Mouse (Mus musculus): ENCODE results near the gene Mkln1. TPM values are rescaled to one million over a fixed set of nuclear protein-coding genes. Genes with fewer than 3 reads are reported as not detected.

Mkln1 gene
- polyA plus RNA-seq, 1 experiment from 2014 or later, result 254 TPM

GRCm38 (mm10) chr6:31499836-31500235 is 101.3 kb downstream of the Mkln1 start:
- Histone ChIP-seq H3K36me3 (replicated peaks; ENCODE audit: control insufficient read depth, insufficient read depth, low read depth, low read length) (no peaks in the 10 kb centered on the region; the same call in 1 of the 2 replicates), H3K9ac (replicated peaks; ENCODE audit: low read length) (no peak overlapping the region), H3K4me1 (ENCODE audit: control insufficient read depth, insufficient read depth, low read length) (no peaks in the 10 kb centered on the region), H3K9me3 (replicated peaks; ENCODE audit: control insufficient read depth, low read length) (no peaks in the 10 kb centered on the region), H3K27me3 (ENCODE audit: control insufficient read depth, insufficient read depth, low read length) (no peaks in the 10 kb centered on the region), H3K4me3 (ENCODE audit: low read depth, low read length) (no peak overlapping the region), H3K4me2 (ENCODE audit: low read depth, low read length) (no peak overlapping the region), H3K27ac (replicated peaks; ENCODE audit: low read depth, low read length) (no peak overlapping the region)
- ATAC-seq (replicated peaks; ENCODE audit: insufficient number of reproducible peaks, low FRiP score, low TSS enrichment, low read depth), result no peak
- no peak for DNase-seq (ENCODE audit: low spot score)
- WGBS, result 91% methylated on average over 10 of the region's 10 CpGs

- 91% methylated on average over 2 of the region's 2 CpGs for WGBS
- ATAC-seq (replicated peaks; ENCODE audit: insufficient number of reproducible peaks, low FRiP score, low TSS enrichment, low read depth), result no peak
- no peaks in the 10 kb centered on the region for H3K4me1 ChIP-seq (ENCODE audit: control insufficient read depth, insufficient read depth, low read length)
- no peak overlapping the region for H3K9ac ChIP-seq (replicated peaks; ENCODE audit: low read length)
- no peak overlapping the region for H3K4me2 ChIP-seq (ENCODE audit: low read depth, low read length)
- no peak overlapping the region for H3K27ac ChIP-seq (replicated peaks; ENCODE audit: low read depth, low read length)
- no peaks in the 10 kb centered on the region for H3K9me3 ChIP-seq (replicated peaks; ENCODE audit: control insufficient read depth, low read length)
- H3K27me3 ChIP-seq (ENCODE audit: control insufficient read depth, insufficient read depth, low read length), result no peaks in the 10 kb centered on the region
- no peaks in the 10 kb centered on the region; the same call in 1 of the 2 replicates for H3K36me3 ChIP-seq (replicated peaks; ENCODE audit: control insufficient read depth, insufficient read depth, low read depth, low read length)
- no peak for DNase-seq (ENCODE audit: low spot score)
- no peak overlapping the region for H3K4me3 ChIP-seq (ENCODE audit: low read depth, low read length)
These were observed 101.7 kb downstream of the Mkln1 start for GRCm38 (mm10) chr6:31500260-31500659.

- Histone ChIP-seq H3K4me1 (ENCODE audit: control insufficient read depth, insufficient read depth, low read length) (no peaks in the 10 kb centered on the region), H3K9ac (replicated peaks; ENCODE audit: low read length) (no peak overlapping the region), H3K27ac (replicated peaks; ENCODE audit: low read depth, low read length) (no peak overlapping the region), H3K4me3 (ENCODE audit: low read depth, low read length) (no peak overlapping the region), H3K27me3 (ENCODE audit: control insufficient read depth, insufficient read depth, low read length) (no peaks in the 10 kb centered on the region), H3K36me3 (replicated peaks; ENCODE audit: control insufficient read depth, insufficient read depth, low read depth, low read length) (no peaks in the 10 kb centered on the region; the same call in 1 of the 2 replicates), H3K9me3 (replicated peaks; ENCODE audit: control insufficient read depth, low read length) (no peaks in the 10 kb centered on the region), H3K4me2 (ENCODE audit: low read depth, low read length) (no peak overlapping the region)
- ATAC-seq (replicated peaks; ENCODE audit: insufficient number of reproducible peaks, low FRiP score, low TSS enrichment, low read depth), result no peak
- DNase-seq (ENCODE audit: low spot score), result no peak
These were observed 102.2 kb downstream of the Mkln1 start for GRCm38 (mm10) chr6:31500691-31501090.

- H3K27me3 ChIP-seq (ENCODE audit: control insufficient read depth, insufficient read depth, low read length), result no peaks in the 10 kb centered on the region
- no peaks in the 10 kb centered on the region; the same call in 1 of the 2 replicates for H3K36me3 ChIP-seq (replicated peaks; ENCODE audit: control insufficient read depth, insufficient read depth, low read depth, low read length)
- ATAC-seq (replicated peaks; ENCODE audit: insufficient number of reproducible peaks, low FRiP score, low TSS enrichment, low read depth) (no peak), DNase-seq (ENCODE audit: low spot score) (no peak)
- no peak overlapping the region for H3K4me3 ChIP-seq (ENCODE audit: low read depth, low read length)
- H3K9me3 ChIP-seq (replicated peaks; ENCODE audit: control insufficient read depth, low read length), result no peaks in the 10 kb centered on the region
- H3K9ac ChIP-seq (replicated peaks; ENCODE audit: low read length), result no peak overlapping the region
- H3K27ac ChIP-seq (replicated peaks; ENCODE audit: low read depth, low read length), result no peak overlapping the region
- WGBS, result 92% methylated on average over 2 of the region's 2 CpGs
- H3K4me2 ChIP-seq (ENCODE audit: low read depth, low read length), result no peak overlapping the region
- no peaks in the 10 kb centered on the region for H3K4me1 ChIP-seq (ENCODE audit: control insufficient read depth, insufficient read depth, low read length)
These were observed 104.1 kb downstream of the Mkln1 start for GRCm38 (mm10) chr6:31502614-31503013.

GRCm38 (mm10) chr6:31513726-31514125 is 115.2 kb downstream of the Mkln1 start:
- Histone ChIP-seq H3K4me1 (ENCODE audit: control insufficient read depth, insufficient read depth, low read length) (no peaks in the 10 kb centered on the region), H3K4me2 (ENCODE audit: low read depth, low read length) (no peak overlapping the region), H3K36me3 (replicated peaks; ENCODE audit: control insufficient read depth, insufficient read depth, low read depth, low read length) (no peaks in the 10 kb centered on the region), H3K4me3 (ENCODE audit: low read depth, low read length) (no peak overlapping the region), H3K9me3 (replicated peaks; ENCODE audit: control insufficient read depth, low read length) (no peaks in the 10 kb centered on the region), H3K27me3 (ENCODE audit: control insufficient read depth, insufficient read depth, low read length) (no peaks in the 10 kb centered on the region), H3K27ac (replicated peaks; ENCODE audit: low read depth, low read length) (no peak overlapping the region), H3K9ac (replicated peaks; ENCODE audit: low read length) (no peak overlapping the region)
- ATAC-seq (replicated peaks; ENCODE audit: insufficient number of reproducible peaks, low FRiP score, low TSS enrichment, low read depth) (no peak), DNase-seq (ENCODE audit: low spot score) (no peak)
- WGBS, result 86% methylated on average over 6 of the region's 6 CpGs

- WGBS, result 77% methylated on average over 9 of the region's 9 CpGs
- ATAC-seq (replicated peaks; ENCODE audit: insufficient number of reproducible peaks, low FRiP score, low TSS enrichment, low read depth) (0 out of 2 replicates have a peak, but pooled peaks have one; percentile 48), DNase-seq (ENCODE audit: low spot score) (no peak)
- no peak overlapping the region for H3K4me3 ChIP-seq (ENCODE audit: low read depth, low read length)
- H3K36me3 ChIP-seq (replicated peaks; ENCODE audit: control insufficient read depth, insufficient read depth, low read depth, low read length), result no peaks in the 10 kb centered on the region
- H3K4me2 ChIP-seq (ENCODE audit: low read depth, low read length), result no peak overlapping the region
- no peak overlapping the region for H3K27ac ChIP-seq (replicated peaks; ENCODE audit: low read depth, low read length)
- H3K9ac ChIP-seq (replicated peaks; ENCODE audit: low read length), result no peak overlapping the region
- no peaks in the 10 kb centered on the region for H3K9me3 ChIP-seq (replicated peaks; ENCODE audit: control insufficient read depth, low read length)
- H3K4me1 ChIP-seq (ENCODE audit: control insufficient read depth, insufficient read depth, low read length), result no peaks in the 10 kb centered on the region
- no peaks in the 10 kb centered on the region for H3K27me3 ChIP-seq (ENCODE audit: control insufficient read depth, insufficient read depth, low read length)
These were observed 119.3 kb downstream of the Mkln1 start for GRCm38 (mm10) chr6:31517681-31518337.

- H3K27ac ChIP-seq (replicated peaks; ENCODE audit: low read depth, low read length), result no peak overlapping the region
- no peaks in the 10 kb centered on the region for H3K27me3 ChIP-seq (ENCODE audit: control insufficient read depth, insufficient read depth, low read length)
- 79% methylated on average over 2 of the region's 2 CpGs for WGBS
- no peaks in the 10 kb centered on the region for H3K4me1 ChIP-seq (ENCODE audit: control insufficient read depth, insufficient read depth, low read length)
- no peak for ATAC-seq (replicated peaks; ENCODE audit: insufficient number of reproducible peaks, low FRiP score, low TSS enrichment, low read depth)
- H3K4me2 ChIP-seq (ENCODE audit: low read depth, low read length), result no peak overlapping the region
- H3K9ac ChIP-seq (replicated peaks; ENCODE audit: low read length), result no peak overlapping the region
- H3K36me3 ChIP-seq (replicated peaks; ENCODE audit: control insufficient read depth, insufficient read depth, low read depth, low read length), result no peaks in the 10 kb centered on the region
- no peak for DNase-seq (ENCODE audit: low spot score)
- H3K4me3 ChIP-seq (ENCODE audit: low read depth, low read length), result no peak overlapping the region
- no peaks in the 10 kb centered on the region for H3K9me3 ChIP-seq (replicated peaks; ENCODE audit: control insufficient read depth, low read length)
These were observed 119.8 kb downstream of the Mkln1 start for GRCm38 (mm10) chr6:31518338-31518698.

GRCm38 (mm10) chr6:31519001-31519471 is 120.5 kb downstream of the Mkln1 start:
- H3K4me3 ChIP-seq (ENCODE audit: low read depth, low read length), result no peak overlapping the region
- no peak overlapping the region for H3K9ac ChIP-seq (replicated peaks; ENCODE audit: low read length)
- DNase-seq (ENCODE audit: low spot score) (peak; percentile 49), ATAC-seq (replicated peaks; ENCODE audit: insufficient number of reproducible peaks, low FRiP score, low TSS enrichment, low read depth) (no peak)
- no peaks in the 10 kb centered on the region for H3K36me3 ChIP-seq (replicated peaks; ENCODE audit: control insufficient read depth, insufficient read depth, low read depth, low read length)
- H3K27ac ChIP-seq (replicated peaks; ENCODE audit: low read depth, low read length), result no peak overlapping the region
- 78% methylated on average over 8 of the region's 8 CpGs for WGBS
- H3K4me1 ChIP-seq (ENCODE audit: control insufficient read depth, insufficient read depth, low read length), result no peaks in the 10 kb centered on the region
- no peaks in the 10 kb centered on the region for H3K9me3 ChIP-seq (replicated peaks; ENCODE audit: control insufficient read depth, low read length)
- H3K27me3 ChIP-seq (ENCODE audit: control insufficient read depth, insufficient read depth, low read length), result no peaks in the 10 kb centered on the region
- H3K4me2 ChIP-seq (ENCODE audit: low read depth, low read length), result no peak overlapping the region

Measured in embryonic facial prominence, embryonic 11.5 days (tissue).